Mouse (Mus musculus): ENCODE results near the gene BC030867. TPM values are rescaled to one million over a fixed set of nuclear protein-coding genes. Genes with fewer than 3 reads are reported as not detected.

Gene BC030867
- total and polyA plus RNA-seq, 3 experiments, result 20.0 to 51.7 (median 36.2) TPM

GRCm38 (mm10) chr11:102219247-102219993 lies 29.3 kb upstream of the BC030867 start:
- no peaks in the 10 kb centered on the region for H3K27me3 ChIP-seq (ENCODE audit: control insufficient read depth in 1 of 2, insufficient read depth in 2 of 2, low read length in 2 of 2)
- no peaks in the 10 kb centered on the region for H3K9me3 ChIP-seq (replicated peaks; ENCODE audit: insufficient read depth, low read length)
- H3K36me3 ChIP-seq (ENCODE audit: control insufficient read depth in 1 of 2, insufficient read depth in 2 of 2, low read length in 2 of 2), result peaks cover 0 to 34% of the 10 kb centered on the region in 2 experiments; a peak in 2 of 4 replicates
- TF ChIP-seq GABPA (IDR thresholded peaks at IDR 0.05; ENCODE audit: low read depth, low read length), result no peak
- DNase-seq (ENCODE audit: low read depth, low spot score), result no peak
- H3K27ac ChIP-seq (ENCODE audit: control insufficient read depth, low read depth, low read length), result peak overlapping the region; percentile 5; the same call in 1 of the 2 replicates
- H3K9ac ChIP-seq (ENCODE audit: control insufficient read depth, low read depth, low read length, poor library complexity, severe bottlenecking), result peak overlapping the region; percentile 3; the same call in 1 of the 2 replicates
- no peak overlapping the region for H3K4me3 ChIP-seq (ENCODE audit: control insufficient read depth in 1 of 2, insufficient read depth in 1 of 2, low read depth in 2 of 2, low read length in 2 of 2)
- H3K4me1 ChIP-seq (ENCODE audit: control insufficient read depth in 1 of 2, insufficient read depth in 2 of 2, low read length in 2 of 2), result peaks cover 20 to 56% of the 10 kb centered on the region in 2 experiments
- no peaks in the 10 kb centered on the region for H3K79me2 ChIP-seq (ENCODE audit: control insufficient read depth, insufficient read depth, low read length, poor library complexity)

- no peak for DNase-seq (ENCODE audit: low read depth, low spot score)
- Histone ChIP-seq H3K4me3 (ENCODE audit: control insufficient read depth in 1 of 2, insufficient read depth in 1 of 2, low read depth in 2 of 2, low read length in 2 of 2) (no peak overlapping the region), H3K27ac (ENCODE audit: control insufficient read depth, low read depth, low read length) (no peak overlapping the region), H3K9ac (ENCODE audit: control insufficient read depth, low read depth, low read length, poor library complexity, severe bottlenecking) (peak overlapping the region; percentile 25; the same call in 1 of the 2 replicates), H3K36me3 (ENCODE audit: control insufficient read depth in 1 of 2, insufficient read depth in 2 of 2, low read length in 2 of 2) (peaks cover 0 to 34% of the 10 kb centered on the region in 2 experiments; a peak in 2 of 4 replicates), H3K79me2 (ENCODE audit: control insufficient read depth, insufficient read depth, low read length, poor library complexity) (no peaks in the 10 kb centered on the region), H3K27me3 (ENCODE audit: control insufficient read depth in 1 of 2, insufficient read depth in 2 of 2, low read length in 2 of 2) (no peaks in the 10 kb centered on the region), H3K4me1 (ENCODE audit: control insufficient read depth in 1 of 2, insufficient read depth in 2 of 2, low read length in 2 of 2) (peaks cover 20 to 56% of the 10 kb centered on the region in 2 experiments), H3K9me3 (replicated peaks; ENCODE audit: insufficient read depth, low read length) (no peaks in the 10 kb centered on the region)
- TF ChIP-seq E2F4 (IDR thresholded peaks at IDR 0.05; ENCODE audit: borderline replicate concordance, low read depth, low read length), result no peak
- TF ChIP-seq MAZ (IDR thresholded peaks at IDR 0.05; ENCODE audit: low read depth, low read length), result 0 out of 2 replicates have a peak, but pooled peaks have one; percentile 3
- 0 out of 2 replicates have a peak, but pooled peaks have one; percentile 5 for TF ChIP-seq MXI1 (IDR thresholded peaks at IDR 0.05; ENCODE audit: low read depth, low read length)
Measured at GRCm38 (mm10) chr11:102219994-102220346, 28.7 kb upstream of the BC030867 start.

GRCm38 (mm10) chr11:102220451-102220850 lies 28.2 kb upstream of the BC030867 start:
- TF ChIP-seq EP300 (IDR thresholded peaks at IDR 0.05; ENCODE audit: low read depth in 1 of 2, low read length in 2 of 2), result no peak
- 0 out of 2 replicates have a peak, but pooled peaks have one; percentile 9 for TF ChIP-seq MXI1 (IDR thresholded peaks at IDR 0.05; ENCODE audit: low read depth, low read length)
- 0 out of 2 replicates have a peak, but pooled peaks have one; percentile 12 for TF ChIP-seq MAZ (IDR thresholded peaks at IDR 0.05; ENCODE audit: low read depth, low read length)
- H3K9ac ChIP-seq (ENCODE audit: control insufficient read depth, low read depth, low read length, poor library complexity, severe bottlenecking), result peak overlapping the region; percentile 25
- peaks cover 0 to 34% of the 10 kb centered on the region in 2 experiments; a peak in 2 of 4 replicates for H3K36me3 ChIP-seq (ENCODE audit: control insufficient read depth in 1 of 2, insufficient read depth in 2 of 2, low read length in 2 of 2)
- H3K79me2 ChIP-seq (ENCODE audit: control insufficient read depth, insufficient read depth, low read length, poor library complexity), result no peaks in the 10 kb centered on the region
- no peaks in the 10 kb centered on the region for H3K9me3 ChIP-seq (replicated peaks; ENCODE audit: insufficient read depth, low read length)
- peaks cover 20 to 56% of the 10 kb centered on the region in 2 experiments for H3K4me1 ChIP-seq (ENCODE audit: control insufficient read depth in 1 of 2, insufficient read depth in 2 of 2, low read length in 2 of 2)
- H3K27me3 ChIP-seq (ENCODE audit: control insufficient read depth in 1 of 2, insufficient read depth in 2 of 2, low read length in 2 of 2), result no peaks in the 10 kb centered on the region
- peak overlapping the region; percentile 18 to 25; a peak in 2 of 4 replicates for H3K4me3 ChIP-seq (ENCODE audit: control insufficient read depth in 1 of 2, insufficient read depth in 1 of 2, low read depth in 2 of 2, low read length in 2 of 2)
- DNase-seq (ENCODE audit: low read depth, low spot score), result no peak
- peak overlapping the region; percentile 11; the same call in 1 of the 2 replicates for H3K27ac ChIP-seq (ENCODE audit: control insufficient read depth, low read depth, low read length)
